Mouse (Mus musculus) heart, postnatal 0 days (tissue): ENCODE measurements at regions not wholly inside any gene's neighbourhood (a gene's known extent, or its start where the extent isn't known, plus 50 kb on each side); places are given as distances from the start of the nearest gene placed in this dataset.

Experiments used
- ATAC-seq: fragments of 200-750 bp; cut with Nextera tagmentation; 2 replicates; pipeline ENCODE4 v1.8.0; 2017; ENCODE audit warnings: low read depth, moderate number of reproducible peaks, moderate library complexity; ENCODE audit not compliant: insufficient read depth
- DNase-seq: peaks from one replicate; pipeline ENCODE4 v3.0.0-alpha.2; 2016; ENCODE audit warnings: low spot score
- H3K27ac ChIP-seq: fragments of 300-500 bp; sonication (generic); 2 replicates; pipeline ENCODE4 v1.5.1; 2014; ENCODE audit warnings: low read depth, mild to moderate bottlenecking
- H3K27me3 ChIP-seq: fragments of 300-500 bp; sonication (generic); 2 replicates; pipeline ENCODE4 v1.6.1; 2014; ENCODE audit warnings: low read length, mixed read lengths; ENCODE audit not compliant: control insufficient read depth, insufficient read depth
- H3K36me3 ChIP-seq: fragments of 300-500 bp; sonication (generic); replicated peaks from 2 replicates; pipeline ENCODE4 v1.6.1; 2014; ENCODE audit warnings: low read length, mixed read lengths; ENCODE audit not compliant: control insufficient read depth, insufficient read depth
- H3K4me1 ChIP-seq: fragments of 300-500 bp; sonication (generic); 2 replicates; pipeline ENCODE4 v1.6.1; 2014; ENCODE audit warnings: antibody characterized with exemption; ENCODE audit not compliant: control insufficient read depth, insufficient read depth
- H3K4me2 ChIP-seq: fragments of 300-500 bp; sonication (generic); 2 replicates; pipeline ENCODE4 v1.6.1; 2014; ENCODE audit warnings: low read depth, mild to moderate bottlenecking, low read length, moderate library complexity
- H3K4me3 ChIP-seq: fragments of 300-500 bp; sonication (generic); 2 replicates; pipeline ENCODE4 v1.5.1; 2014; ENCODE audit warnings: low read depth, low read length
- H3K9ac ChIP-seq: fragments of 300-500 bp; sonication (generic); replicated peaks from 2 replicates; pipeline ENCODE4 v1.6.1; 2014; ENCODE audit warnings: low read depth, low read length, mixed read lengths
- H3K9me3 ChIP-seq: fragments of 300-500 bp; sonication (generic); replicated peaks from 2 replicates; pipeline ENCODE4 v1.6.1; 2016; ENCODE audit warnings: low read length; ENCODE audit not compliant: control insufficient read depth
- CTCF ChIP-seq: IDR thresholded peaks from 2 replicates; pipeline ENCODE4 v1.5.1; 2016; ENCODE audit warnings: antibody characterized with exemption, control low read depth, low read depth
- EP300 ChIP-seq: IDR thresholded peaks from 2 replicates; pipeline ENCODE4 v1.6.1; 2016; ENCODE audit warnings: antibody characterized with exemption, low read depth
- WGBS: fragments of 180-500 bp; shearing (Covaris S2); extraction: QIAGEN DNeasy Blood & Tissue Kit; methylation state at CpG from one replicate; pipeline ENCODE4 v1.1.7; 2014; 5-methylcytosine and 5-hydroxymethylcytosine counted together

DNA sequence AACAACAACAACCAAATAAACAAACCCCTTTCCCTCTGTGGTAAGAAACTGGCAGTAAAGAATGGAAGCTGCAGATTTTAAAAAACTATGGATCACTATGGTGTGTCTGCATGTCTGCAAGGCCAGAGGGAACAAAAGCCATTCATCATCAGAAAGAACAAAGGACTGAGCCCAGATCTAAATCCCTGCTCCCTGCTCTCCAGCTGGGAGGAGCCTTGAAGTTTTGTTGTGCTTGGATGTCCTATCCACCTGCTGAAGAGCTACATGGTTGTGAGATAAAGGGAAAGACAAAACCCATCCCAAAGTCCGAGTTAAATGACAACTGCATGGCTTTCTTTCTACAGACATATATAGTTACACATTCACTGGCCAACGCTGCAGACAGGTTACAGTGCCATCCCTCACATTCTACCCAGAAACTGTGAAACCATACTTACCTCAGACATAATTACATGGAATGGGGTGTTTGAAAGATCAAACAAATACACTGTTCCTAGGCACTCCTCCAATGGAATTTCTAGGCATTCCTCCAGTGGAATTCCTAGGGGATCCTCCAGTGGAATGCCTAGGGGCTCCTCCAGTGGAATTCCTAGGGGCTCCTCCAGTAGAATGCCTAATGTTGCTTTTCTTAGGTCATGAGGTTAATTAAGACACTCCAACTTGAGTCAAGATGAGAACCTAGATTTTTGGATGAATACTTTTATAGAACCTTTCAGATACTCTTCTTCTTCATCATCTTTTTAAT lies 2054.2 kb downstream of the A830018L16Rik start:
- Histone ChIP-seq H3K9me3 (no peaks in the 10 kb centered on the region), H3K9ac (no peak overlapping the region), H3K4me1 (no peaks in the 10 kb centered on the region), H3K27ac (no peak overlapping the region), H3K27me3 (no peaks in the 10 kb centered on the region), H3K36me3 (no peaks in the 10 kb centered on the region), H3K4me2 (no peak overlapping the region), H3K4me3 (no peak overlapping the region)
- DNase-seq (no peak), ATAC-seq (no peak)
- 33% methylated on average over 2 of the region's 2 CpGs for WGBS
- TF ChIP-seq CTCF (no peak), EP300 (no peak)

DNA sequence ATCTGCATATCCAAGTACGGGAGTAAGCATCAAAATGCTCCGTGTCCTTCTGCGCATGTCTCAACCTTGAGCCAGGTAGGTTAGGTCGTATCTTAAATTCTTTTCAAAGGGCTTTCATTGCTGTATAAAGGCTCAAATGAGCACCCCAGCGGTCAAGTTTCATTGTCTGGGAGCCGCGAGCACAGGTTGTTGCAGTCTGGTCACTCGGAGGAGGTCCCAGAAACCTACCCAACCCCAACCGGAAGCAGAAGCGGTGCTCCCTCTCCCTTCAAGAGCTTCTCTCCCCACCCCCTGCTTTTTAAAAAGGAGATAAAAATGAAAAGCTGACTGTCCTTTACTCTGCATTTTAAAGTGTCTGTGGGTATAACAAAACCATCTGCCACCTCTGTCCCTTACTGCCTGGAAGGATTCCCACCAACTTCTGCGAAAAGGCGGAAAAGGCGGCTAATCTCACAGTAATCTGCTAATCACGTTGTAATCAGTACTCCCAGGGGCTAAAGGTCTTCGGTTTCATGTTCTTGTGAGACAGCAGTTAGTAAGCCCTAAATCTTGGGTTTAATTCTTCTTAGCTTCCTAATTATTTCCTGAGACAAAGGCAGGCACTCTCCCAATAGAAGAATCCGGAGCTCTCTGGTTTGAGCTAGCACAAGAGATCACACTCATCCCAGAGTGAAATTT lies 2081.0 kb downstream of the A830018L16Rik start:
- TF ChIP-seq EP300 (no peak), CTCF (no peak)
- DNase-seq (no peak), ATAC-seq (no peak)
- H3K4me1 ChIP-seq: 0 out of 2 replicates have a peak, but pooled peaks cover 5% of the 10 kb centered on the region
- H3K36me3 ChIP-seq: no peaks in the 10 kb centered on the region
- H3K27ac ChIP-seq: no peak overlapping the region
- H3K4me2 ChIP-seq: peak overlapping the region; percentile 51
- H3K9me3 ChIP-seq: no peaks in the 10 kb centered on the region
- no peaks in the 10 kb centered on the region for H3K27me3 ChIP-seq
- peak overlapping the region; percentile 24 for H3K4me3 ChIP-seq
- no peak overlapping the region for H3K9ac ChIP-seq
- WGBS: 23% methylated on average over 16 of the region's 16 CpGs

DNA sequence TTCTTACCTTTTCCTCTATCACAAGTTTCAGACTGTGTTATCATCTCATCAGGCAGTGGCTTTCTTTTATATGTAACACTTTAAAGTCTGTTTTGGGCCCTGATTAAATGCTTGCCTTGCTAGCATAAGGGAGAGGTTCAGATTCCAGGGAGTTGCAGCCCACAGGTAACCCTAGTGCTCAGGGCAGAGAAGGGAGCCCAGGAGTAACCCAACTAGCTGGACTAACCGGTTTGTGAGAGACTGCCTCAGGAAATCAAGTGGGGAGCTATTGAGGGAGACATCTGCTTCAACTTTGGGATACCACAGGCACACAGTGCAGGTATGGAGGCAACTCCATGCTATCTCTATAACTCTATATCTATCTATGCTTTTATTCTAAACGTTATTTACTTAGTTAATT lies 2082.5 kb downstream of the A830018L16Rik start:
- no peaks in the 10 kb centered on the region for H3K9me3 ChIP-seq
- no peak overlapping the region for H3K4me3 ChIP-seq
- TF ChIP-seq EP300 (no peak), CTCF (no peak)
- no peaks in the 10 kb centered on the region for H3K36me3 ChIP-seq
- H3K4me2 ChIP-seq: no peak overlapping the region
- ATAC-seq (no peak), DNase-seq (no peak)
- H3K4me1 ChIP-seq: 0 out of 2 replicates have a peak, but pooled peaks cover 5% of the 10 kb centered on the region
- H3K27ac ChIP-seq: no peak overlapping the region
- no peaks in the 10 kb centered on the region for H3K27me3 ChIP-seq
- H3K9ac ChIP-seq: no peak overlapping the region
- 24% methylated on average over 2 of the region's 2 CpGs for WGBS

DNA sequence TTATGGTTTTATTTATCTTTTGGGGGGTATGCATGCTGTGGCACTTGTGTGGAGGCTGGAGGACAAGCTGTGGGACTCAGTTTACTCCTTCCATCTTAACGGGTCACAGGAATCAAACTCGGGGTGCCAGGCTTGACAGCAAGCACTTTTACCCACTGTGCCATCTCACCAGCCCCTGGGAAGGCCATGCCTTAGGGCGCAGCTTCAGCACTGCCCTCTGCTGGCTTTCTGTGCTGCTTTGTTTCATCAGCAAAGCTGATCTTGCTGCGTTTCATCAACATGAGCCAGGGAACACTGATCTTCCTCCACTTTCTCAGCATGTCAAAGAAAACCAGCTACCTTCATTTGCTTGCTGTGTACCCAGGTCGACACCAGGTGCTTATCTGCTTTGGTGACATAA lies 2086.6 kb downstream of the A830018L16Rik start:
- no peak overlapping the region for H3K4me3 ChIP-seq
- H3K27ac ChIP-seq: no peak overlapping the region
- TF ChIP-seq EP300: no peak
- peak; percentile 55 for TF ChIP-seq CTCF
- H3K9ac ChIP-seq: no peak overlapping the region
- H3K36me3 ChIP-seq: no peaks in the 10 kb centered on the region
- no peaks in the 10 kb centered on the region for H3K4me1 ChIP-seq
- peak; percentile 8 for DNase-seq
- ATAC-seq: no peak
- no peak overlapping the region for H3K4me2 ChIP-seq
- no peaks in the 10 kb centered on the region for H3K27me3 ChIP-seq
- 19% methylated on average over 5 of the region's 5 CpGs for WGBS
- H3K9me3 ChIP-seq: no peaks in the 10 kb centered on the region

DNA sequence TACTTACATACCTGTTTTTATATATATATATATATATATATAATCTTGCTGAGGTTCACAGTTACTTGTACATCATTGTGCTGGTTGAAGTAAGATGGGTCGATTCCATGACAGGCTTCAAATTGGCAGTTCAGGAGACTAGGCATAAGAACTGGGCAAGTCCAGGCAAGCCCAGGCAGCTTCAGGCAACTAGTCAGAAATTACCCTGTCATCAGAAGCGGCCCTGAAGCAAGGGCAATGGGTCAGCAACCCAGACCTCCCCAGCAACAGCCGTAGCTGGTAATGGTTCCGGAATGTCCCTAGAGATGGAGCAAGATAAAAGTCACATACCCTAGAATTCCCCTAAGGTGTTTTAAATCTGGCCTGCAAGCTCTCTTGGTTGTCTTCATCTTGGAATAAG lies 2088.0 kb downstream of the A830018L16Rik start:
- TF ChIP-seq EP300 (no peak), CTCF (no peak)
- H3K27ac ChIP-seq: no peak overlapping the region
- ATAC-seq: no peak
- no peaks in the 10 kb centered on the region for H3K36me3 ChIP-seq
- WGBS: 56% methylated on average over 4 of the region's 4 CpGs
- no peak overlapping the region for H3K9ac ChIP-seq
- no peak overlapping the region for H3K4me3 ChIP-seq
- DNase-seq: no peak
- no peaks in the 10 kb centered on the region for H3K27me3 ChIP-seq
- no peaks in the 10 kb centered on the region for H3K4me1 ChIP-seq
- no peak overlapping the region for H3K4me2 ChIP-seq
- no peaks in the 10 kb centered on the region for H3K9me3 ChIP-seq
